Mouse (Mus musculus) midbrain, postnatal 0 days (tissue): ENCODE measurements around the gene Tspan15. TPM values are rescaled to one million over a fixed set of nuclear protein-coding genes. Genes with fewer than 3 reads are reported as not detected.

Experiments used
- ATAC-seq: fragments of 200-750 bp; cut with Nextera tagmentation; 2 replicates; pipeline ENCODE4 v1.8.0; 2017; ENCODE audit warnings: moderate number of reproducible peaks, mild to moderate bottlenecking, moderate TSS enrichment, moderate library complexity; ENCODE audit not compliant: low FRiP score
- DNase-seq: peaks from one replicate; pipeline ENCODE4 v3.0.0-alpha.2; 2015; ENCODE audit warnings: low spot score
- H3K27ac ChIP-seq: fragments of 300-500 bp; sonication (generic); 2 replicates; pipeline ENCODE4 v1.5.1; 2014; ENCODE audit warnings: low read depth, mild to moderate bottlenecking, low read length, mixed read lengths
- H3K27me3 ChIP-seq: fragments of 300-500 bp; sonication (generic); 2 replicates; pipeline ENCODE4 v1.6.1; 2014; ENCODE audit warnings: low read length, control low read depth, mixed read lengths; ENCODE audit not compliant: insufficient read depth
- H3K36me3 ChIP-seq: fragments of 300-500 bp; sonication (generic); 2 replicates; pipeline ENCODE4 v1.6.1; 2014; ENCODE audit warnings: low read length, control low read depth, mixed read lengths; ENCODE audit not compliant: insufficient read depth
- H3K4me1 ChIP-seq: fragments of 300-500 bp; sonication (generic); 2 replicates; pipeline ENCODE4 v1.6.1; 2014; ENCODE audit warnings: mild to moderate bottlenecking, control low read depth, antibody characterized with exemption, low read length, mixed read lengths; ENCODE audit not compliant: insufficient read depth
- H3K4me2 ChIP-seq: fragments of 300-500 bp; sonication (generic); 2 replicates; pipeline ENCODE4 v1.6.1; 2014; ENCODE audit warnings: low read depth, mild to moderate bottlenecking, low read length, mixed read lengths; ENCODE audit not compliant: poor library complexity, severe bottlenecking
- H3K4me3 ChIP-seq: fragments of 300-500 bp; sonication (generic); 2 replicates; pipeline ENCODE4 v1.5.1; 2014; ENCODE audit warnings: low read depth, mild to moderate bottlenecking, low read length, moderate library complexity
- H3K9ac ChIP-seq: fragments of 300-500 bp; sonication (generic); replicated peaks from 2 replicates; pipeline ENCODE4 v1.6.1; 2014; ENCODE audit warnings: mild to moderate bottlenecking, low read length, moderate library complexity, mixed read lengths; ENCODE audit not compliant: poor library complexity, severe bottlenecking
- H3K9me3 ChIP-seq: fragments of 300-500 bp; sonication (generic); 2 replicates; pipeline ENCODE4 v1.6.1; 2016; ENCODE audit warnings: low read length, control low read depth
- CTCF ChIP-seq: IDR thresholded peaks from 2 replicates; pipeline ENCODE4 v1.5.1; 2016; ENCODE audit warnings: antibody characterized with exemption, mild to moderate bottlenecking
- whole genome bisulfite sequencing: fragments of 180-500 bp; shearing (Covaris S2); extraction: QIAGEN DNeasy Blood & Tissue Kit; methylation state at CpG from one replicate; pipeline ENCODE4 v1.1.7; 2014; 5-methylcytosine and 5-hydroxymethylcytosine counted together
- microRNA-seq: library from miRNA; unstranded; fragments of <30 nt; microRNA quantifications from one replicate; pipeline ENCODE4, GENCODE M21; 2016; ENCODE audit warnings: borderline number of aligned reads
- polyA plus RNA-seq: library from polyadenylated mRNA; unstranded; fragments of >200 nt; fragmentation: Nextera tagmentation; extraction: Ambion mirVana; gene quantifications from 2 replicates; pipeline ENCODE4 v1.2.1, GENCODE M21; 2015
- total RNA-seq: library from RNA; depleted of rRNA; stranded (reverse); fragments of >200 nt; gene quantifications from 2 replicates; pipeline ENCODE4 v1.2.3, GENCODE M21; 2014; rRNA removed

Tspan15 gene
- total and polyA plus RNA-seq, 2 experiments from 2014 or later, result 17.0 to 20.2 TPM

- Histone ChIP-seq H3K4me2 (no peak overlapping the region), H3K4me3 (no peak overlapping the region), H3K9me3 (no peaks in the 10 kb centered on the region), H3K4me1 (no peaks in the 10 kb centered on the region), H3K36me3 (no peaks in the 10 kb centered on the region), H3K9ac (no peak overlapping the region), H3K27ac (no peak overlapping the region), H3K27me3 (peaks cover 47% of the 10 kb centered on the region)
- ATAC-seq, result no peak
- DNase-seq, result no peak
- TF ChIP-seq CTCF, result no peak
- 16% methylated on average over 3 of the region's 3 CpGs for WGBS
Observed at GRCm38 (mm10) chr10:62138040-62138439, 93.0 kb downstream of the Tspan15 start.

GRCm38 (mm10) chr10:62137150-62137549, 93.9 kb downstream of the Tspan15 start:
- TF ChIP-seq CTCF, result no peak
- WGBS, result 11% methylated on average over 4 of the region's 4 CpGs
- H3K4me2 ChIP-seq, result no peak overlapping the region
- H3K9me3 ChIP-seq, result no peaks in the 10 kb centered on the region
- H3K4me1 ChIP-seq, result 0 out of 2 replicates have a peak, but pooled peaks cover 3% of the 10 kb centered on the region
- H3K36me3 ChIP-seq, result no peaks in the 10 kb centered on the region
- no peak overlapping the region for H3K9ac ChIP-seq
- ATAC-seq (no peak), DNase-seq (no peak)
- no peak overlapping the region for H3K27ac ChIP-seq
- H3K27me3 ChIP-seq, result peaks cover 56% of the 10 kb centered on the region
- H3K4me3 ChIP-seq, result no peak overlapping the region

GRCm38 (mm10) chr10:62135696-62136470, 95.2 kb downstream of the Tspan15 start:
- no peak for TF ChIP-seq CTCF
- H3K9ac ChIP-seq, result no peak overlapping the region
- WGBS, result 5% methylated on average over 8 of the region's 8 CpGs

More at GRCm38 (mm10) chr10:62135696-62136470, 95.2 kb downstream of the Tspan15 start:
- DNase-seq (no peak), ATAC-seq (no peak)
- Histone ChIP-seq H3K9me3 (no peaks in the 10 kb centered on the region), H3K36me3 (no peaks in the 10 kb centered on the region), H3K27me3 (peaks cover 68% of the 10 kb centered on the region), H3K4me1 (0 out of 2 replicates have a peak, but pooled peaks cover 3% of the 10 kb centered on the region), H3K4me3 (no peak overlapping the region), H3K27ac (no peak overlapping the region), H3K4me2 (no peak overlapping the region)

Small RNA genes lying within 50 kb of the gene (microRNA-seq; reads per million reads assigned to microRNA genes)
- 1.7 reads per million for gene Mir7662

Other genes starting within 250 kb of the Tspan15 start
- not detected in 2 replicates for gene Neurog3, start 98.2 kb downstream of the Tspan15 start, total RNA-seq
- gene Neurog3, start 98.2 kb downstream of the Tspan15 start, polyA plus RNA-seq, result not detected in 2 replicates
- gene Fam241b, start 87.3 kb downstream of the Tspan15 start, total RNA-seq, result 101 and 114 TPM in 2 replicates
- 208 and 217 TPM in 2 replicates for gene Fam241b, start 87.3 kb downstream of the Tspan15 start, polyA plus RNA-seq
- gene Tacr2, start 21.2 kb upstream of the Tspan15 start, total RNA-seq, result not detected in 2 replicates
- gene Tacr2, start 21.2 kb upstream of the Tspan15 start, polyA plus RNA-seq, result 0.06 TPM in 1 of 2 replicates, not detected in the other
- gene Hk1, start 148.7 kb upstream of the Tspan15 start, total RNA-seq, result 103 and 119 TPM in 2 replicates
- gene Hk1, start 148.7 kb upstream of the Tspan15 start, polyA plus RNA-seq, result 157 and 163 TPM in 2 replicates
- 0.44 and 0.47 TPM in 2 replicates for gene Hkdc1, start 191.2 kb upstream of the Tspan15 start, total RNA-seq
- gene Hkdc1, start 191.2 kb upstream of the Tspan15 start, polyA plus RNA-seq, result 0.29 and 0.46 TPM in 2 replicates
- gene 4930507D05Rik, start 218.2 kb upstream of the Tspan15 start, total RNA-seq, result 1.7 and 2.7 TPM in 2 replicates
- gene 4930507D05Rik, start 218.2 kb upstream of the Tspan15 start, polyA plus RNA-seq, result 1.2 and 1.5 TPM in 2 replicates
- 23.4 and 26.6 TPM in 2 replicates for gene Supv3l1, start 218.5 kb upstream of the Tspan15 start, total RNA-seq
- 15.5 and 16.1 TPM in 2 replicates for gene Supv3l1, start 218.5 kb upstream of the Tspan15 start, polyA plus RNA-seq